Mouse (Mus musculus): ENCODE measurements at regions not wholly inside any gene's neighbourhood (a gene's known extent, or its start where the extent isn't known, plus 50 kb on each side); places are given as distances from the start of the nearest gene placed in this dataset.

GRCm38 (mm10) chr4:150758467-150759237 lies 95.1 kb upstream of the Errfi1 start:
- TF ChIP-seq TCF12 (IDR thresholded peaks at IDR 0.05; ENCODE audit: insufficient read depth, poor library complexity, severe bottlenecking) (no peak), USF1 (IDR thresholded peaks at IDR 0.05; ENCODE audit: low read depth) (no peak), MYOG (IDR thresholded peaks at IDR 0.05; ENCODE audit: control insufficient read depth in 1 of 3, insufficient read depth in 1 of 3, insufficient read length in 2 of 3, low read depth in 2 of 3) (no peak), POLR2A (IDR thresholded peaks at IDR 0.05; ENCODE audit: insufficient read length, low read depth) (no peak), MYOD1 (IDR thresholded peaks at IDR 0.05; ENCODE audit: control insufficient read depth in 1 of 3, insufficient read length in 2 of 3, low read depth in 2 of 3) (no peak)

Data from myocyte (in vitro differentiated cells).